Mouse (Mus musculus): ENCODE measurements around the gene Tti1. TPM values are rescaled to one million over a fixed set of nuclear protein-coding genes. Genes with fewer than 3 reads are reported as not detected.

Gene Tti1
- total RNA-seq, 2 experiments from 2014 or later, result 25.8 to 27.1 TPM

- no peak for DNase-seq
Observed at GRCm38 (mm10) chr2:157974604-157975501, 53.4 kb downstream of the Tti1 start.

GRCm38 (mm10) chr2:157970669-157971068 is 57.6 kb downstream of the Tti1 start:
- peak; percentile 11 to 68 for DNase-seq

- DNase-seq, result no peak
Observed at GRCm38 (mm10) chr2:157970124-157970523, 58.1 kb downstream of the Tti1 start.

- no peak for DNase-seq
Observed at GRCm38 (mm10) chr2:157967856-157968255, 60.4 kb downstream of the Tti1 start.

DNA sequence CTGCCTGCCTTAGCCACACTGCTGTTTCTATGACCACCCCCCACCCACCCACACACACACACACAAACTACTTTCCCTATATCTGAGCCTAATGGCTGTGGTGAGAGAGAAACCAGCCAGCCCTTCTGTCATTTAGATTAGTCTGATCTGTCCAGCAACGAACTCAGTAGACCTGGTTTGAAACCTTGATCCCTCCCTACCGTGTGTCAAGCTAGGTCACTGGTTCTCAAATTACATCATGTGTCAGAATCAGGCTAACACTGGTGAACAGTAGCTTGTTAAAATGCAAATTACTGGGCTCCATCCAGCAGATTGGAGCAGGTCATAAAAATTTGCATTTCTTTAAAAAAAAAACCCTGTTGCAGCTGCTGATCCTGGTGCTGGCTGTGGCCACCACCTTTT is 70.5 kb downstream of the Tti1 start:
- no peak for DNase-seq

GRCm38 (mm10) chr2:157953978-157954377 is 74.3 kb downstream of the Tti1 start:
- DNase-seq, result no peak

DNA sequence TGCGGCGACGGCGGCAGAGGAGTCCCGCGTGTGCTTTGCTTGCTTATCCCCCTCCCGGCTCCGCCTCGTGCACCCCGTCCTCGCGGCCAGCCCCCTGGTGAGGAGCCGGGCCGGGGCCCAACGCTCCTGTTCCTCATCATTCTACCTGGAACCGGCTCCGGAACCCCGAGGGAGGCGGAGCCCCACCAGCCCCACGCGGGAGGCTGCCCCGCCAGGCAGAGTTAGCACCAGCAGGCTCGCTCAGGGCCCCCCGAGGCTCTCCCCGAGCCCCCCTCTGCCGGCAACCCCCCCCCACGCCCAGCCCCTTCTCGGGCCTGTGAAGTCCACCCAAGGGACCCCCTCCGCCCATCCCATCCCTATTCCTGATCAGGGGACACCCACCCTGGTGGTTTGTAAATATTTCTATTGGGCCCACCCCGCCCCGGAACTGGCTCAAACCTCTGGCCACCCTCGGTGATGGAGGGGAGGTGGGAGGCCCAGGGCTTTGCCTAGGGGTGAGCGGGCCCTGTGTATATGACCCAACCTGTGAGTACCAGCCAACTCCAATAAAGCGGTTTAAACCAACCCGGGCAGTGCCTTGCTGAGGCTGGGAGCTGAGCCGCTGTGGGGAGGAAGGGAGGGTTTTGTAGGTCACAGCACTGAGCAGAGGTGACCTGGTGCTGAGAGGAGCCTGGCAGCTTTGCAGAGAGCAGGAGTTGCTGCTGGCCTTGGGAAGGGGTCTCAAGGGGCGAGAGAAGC is 83.9 kb downstream of the Tti1 start:
- peak; percentile 11 to 36 for DNase-seq

GRCm38 (mm10) chr2:157943514-157944155 is 84.6 kb downstream of the Tti1 start:
- DNase-seq, result peak; percentile 88 to 91

DNA sequence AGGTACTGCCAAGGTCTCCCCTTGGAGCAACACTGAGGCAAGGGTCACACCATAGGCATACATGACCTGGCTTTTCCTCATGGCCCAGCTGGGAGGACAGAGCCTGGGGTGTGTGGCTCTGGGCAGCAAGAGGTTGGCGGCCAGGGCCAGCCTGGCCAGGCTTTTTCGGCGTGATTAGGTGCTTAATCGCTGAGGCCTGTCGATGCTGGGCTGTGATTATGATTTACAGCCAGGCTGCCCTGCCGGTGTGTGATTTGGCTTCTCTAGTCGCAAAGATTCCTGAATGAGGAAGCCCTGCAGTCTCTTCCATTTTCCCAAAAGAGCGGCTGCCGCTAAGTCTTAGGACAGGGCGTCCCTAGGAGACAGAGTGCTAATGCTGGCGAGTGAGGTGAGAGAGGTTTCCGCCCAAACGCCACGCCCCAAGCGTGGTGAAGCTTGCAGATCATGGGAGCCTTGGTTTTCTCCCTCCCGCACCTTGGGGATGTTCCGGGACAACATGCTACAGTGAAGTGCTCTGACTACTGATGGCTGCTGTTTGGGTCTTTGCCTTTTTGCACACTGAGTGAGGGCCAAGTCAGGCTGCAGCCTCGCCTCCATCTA is 87.5 kb downstream of the Tti1 start:
- DNase-seq, result peak in 1 of 2 experiments; percentile 6

- no peak for DNase-seq
Observed at GRCm38 (mm10) chr2:157936676-157937075, 91.6 kb downstream of the Tti1 start.

GRCm38 (mm10) chr2:157935444-157936171 is 92.6 kb downstream of the Tti1 start:
- DNase-seq, result no peak

GRCm38 (mm10) chr2:157932655-157933054 is 95.6 kb downstream of the Tti1 start:
- no peak for DNase-seq

Other genes starting within 250 kb of the Tti1 start
- gene Vstm2l, start 113.8 kb downstream of the Tti1 start, total RNA-seq (2021), result under 1 TPM; 0.33 to 0.52 TPM
- gene Rprd1b, start 64 bp upstream of the Tti1 start, total RNA-seq (2021), result 10 to 100 TPM; 26.1 to 33.0 TPM
- 100 to 1,000 TPM; 247 to 266 TPM for gene Tgm2, start 118.0 kb upstream of the Tti1 start, total RNA-seq (2021)
- gene D630003M21Rik, start 200.8 kb upstream of the Tti1 start, total RNA-seq (2021), result 1 to 10 TPM; 5.1 to 5.4 TPM
- not detected for gene Bpi, start 229.7 kb upstream of the Tti1 start, total RNA-seq (2021)